Mouse (Mus musculus) cerebellum, adult 8-10 months (tissue): ENCODE results near the gene Coro7.
"Not testable (repeated sequence)": the region's sequence is repeated elsewhere in the genome, so short reads cannot be mapped to it uniquely, and the experiment has no call there.

Experiments
- DNase-seq: peaks from one replicate; pipeline ENCODE4 v3.0.0; 2022

Coro7 gene

DNA sequence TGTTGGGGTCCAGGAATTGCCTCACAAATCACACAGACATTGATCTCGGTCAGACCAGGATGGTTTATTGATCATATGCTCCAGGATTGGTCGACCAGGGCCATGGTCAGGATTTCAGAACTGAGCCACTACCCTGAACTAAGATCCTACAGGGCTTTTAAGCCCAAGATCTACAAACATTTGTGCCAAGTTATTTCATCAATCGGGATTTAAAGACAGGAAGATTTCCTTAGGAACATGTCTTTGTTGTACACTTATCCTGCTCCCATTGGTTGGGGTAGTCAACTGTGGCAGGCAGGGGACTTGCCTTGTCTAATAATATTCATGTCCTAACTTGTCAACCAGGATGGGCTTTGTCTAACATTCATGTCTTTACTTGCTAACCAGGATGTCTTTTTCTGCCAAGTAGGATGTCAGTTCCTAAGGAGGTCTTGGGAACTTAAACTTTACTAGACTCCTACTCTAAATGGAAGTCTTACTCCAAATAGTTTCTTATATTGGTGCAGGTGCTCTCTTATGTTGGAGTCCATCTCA is 1.4 kb upstream of the Coro7 start:
- DNase-seq: not testable (repeated sequence)

- no peak for DNase-seq
These were observed 1.5 kb downstream of the Coro7 start for GRCm38 (mm10) chr16:4678080-4678479.

DNA sequence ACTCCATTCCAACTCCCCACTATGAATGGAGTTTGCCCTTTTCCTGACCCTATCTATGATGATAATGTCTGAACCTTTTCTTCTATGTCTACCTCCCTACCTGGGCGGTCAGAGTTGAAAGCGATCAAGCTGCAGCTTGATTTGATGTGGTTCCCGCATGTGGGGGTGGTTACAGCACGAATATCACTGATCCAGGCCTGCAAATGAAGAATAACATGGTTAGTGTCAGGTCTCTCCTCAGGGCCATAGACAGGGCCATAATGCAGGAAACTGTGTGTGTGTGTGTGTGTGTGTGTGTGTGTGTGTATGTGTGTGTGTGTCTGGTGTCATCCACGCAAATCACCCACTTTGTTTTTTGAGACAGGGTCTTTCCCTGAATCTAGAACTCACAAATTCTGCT is 2.7 kb downstream of the Coro7 start:
- DNase-seq: no peak

GRCm38 (mm10) chr16:4674091-4674490 is 5.5 kb downstream of the Coro7 start:
- DNase-seq: no peak

GRCm38 (mm10) chr16:4670317-4670716 is 9.3 kb downstream of the Coro7 start:
- no peak for DNase-seq

DNA sequence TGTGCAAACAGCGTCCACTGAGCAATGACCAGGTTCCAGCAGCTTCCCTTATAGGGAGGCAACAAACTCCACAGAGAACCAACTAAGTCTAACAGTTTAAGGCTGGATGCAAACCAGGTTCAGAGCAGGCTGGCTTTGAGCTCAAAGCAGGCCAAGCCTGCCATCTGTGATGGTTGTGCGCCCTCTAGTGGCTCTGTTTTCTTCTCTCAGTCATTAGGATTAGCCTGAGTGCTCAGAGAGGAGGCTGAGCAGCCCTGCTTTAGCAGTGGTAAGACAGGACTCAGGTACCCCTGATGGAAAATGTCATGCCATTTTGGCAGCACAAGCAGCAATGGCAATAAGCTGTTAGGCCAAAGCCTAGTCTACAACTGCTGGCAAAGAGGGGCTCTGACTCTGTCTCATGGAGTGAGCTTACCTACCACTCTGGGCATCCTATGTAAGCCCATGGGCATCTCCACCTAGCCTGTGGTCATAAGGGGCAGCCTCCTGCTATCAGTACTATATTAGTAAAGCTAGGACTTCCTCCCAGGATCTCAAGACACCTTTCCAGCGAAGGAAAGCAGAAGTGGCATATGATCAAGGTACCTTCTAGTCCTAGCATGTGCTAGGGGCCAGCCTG is 12.3 kb downstream of the Coro7 start:
- DNase-seq: peak; percentile 90

DNA sequence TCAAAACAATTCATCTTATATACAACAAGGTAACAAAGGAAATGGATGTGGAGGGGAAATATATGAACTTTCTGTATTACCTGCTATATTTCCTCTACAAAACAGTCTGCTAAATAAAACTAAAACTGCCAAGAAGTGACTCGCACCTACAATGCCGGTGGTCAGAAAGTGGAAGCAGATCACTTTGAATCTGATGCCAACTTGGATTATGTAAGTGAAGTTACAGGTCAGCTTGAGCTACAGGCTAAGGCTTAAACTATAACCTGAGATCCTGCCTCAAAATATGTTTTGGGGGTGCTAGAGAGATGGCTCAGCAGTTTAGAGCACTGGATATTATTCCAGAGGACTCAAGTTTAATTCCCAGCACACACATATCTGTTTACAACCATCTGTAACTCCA is 13.9 kb downstream of the Coro7 start:
- DNase-seq: no peak

DNA sequence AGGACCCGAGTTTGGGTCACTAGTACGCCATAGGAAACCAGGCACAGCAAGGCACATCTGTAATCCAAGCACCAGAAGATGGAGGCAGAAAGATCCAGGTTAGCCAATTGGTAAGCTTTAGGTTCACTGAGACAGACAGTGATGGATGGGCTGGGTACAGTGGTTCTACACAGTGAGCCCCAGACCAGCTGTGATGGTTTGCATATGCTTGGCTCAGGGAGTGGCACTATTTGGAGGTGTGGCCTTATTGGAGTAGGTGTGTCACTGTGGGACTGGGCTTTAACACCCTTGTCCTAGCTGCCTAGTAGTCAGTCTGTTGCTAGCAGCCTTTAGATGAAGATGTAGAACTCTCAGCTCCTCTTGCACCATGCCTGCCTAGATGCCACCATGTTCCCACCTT is 15.8 kb downstream of the Coro7 start:
- no peak for DNase-seq

DNA sequence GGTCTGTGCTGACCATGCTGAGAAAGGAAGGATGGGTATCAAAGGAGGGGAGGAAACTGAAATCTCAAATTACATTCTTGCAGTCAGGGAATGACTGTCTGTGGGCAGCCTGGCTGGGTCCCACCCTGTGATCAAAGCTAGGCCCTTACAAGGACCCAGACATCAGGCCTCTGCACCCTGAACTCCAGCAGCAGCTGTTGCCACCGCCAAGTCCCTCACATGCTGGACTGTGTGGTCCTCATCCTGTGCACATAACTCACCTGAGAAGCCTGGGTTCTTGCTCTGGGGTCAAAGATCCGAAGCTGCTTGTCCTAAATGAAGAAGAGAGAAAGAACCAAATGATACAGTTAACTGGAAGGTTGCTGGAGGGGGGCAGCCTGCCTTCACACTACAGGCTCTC is 18.0 kb downstream of the Coro7 start:
- no peak for DNase-seq

GRCm38 (mm10) chr16:4659326-4659725 is 20.3 kb downstream of the Coro7 start:
- DNase-seq: no peak

DNA sequence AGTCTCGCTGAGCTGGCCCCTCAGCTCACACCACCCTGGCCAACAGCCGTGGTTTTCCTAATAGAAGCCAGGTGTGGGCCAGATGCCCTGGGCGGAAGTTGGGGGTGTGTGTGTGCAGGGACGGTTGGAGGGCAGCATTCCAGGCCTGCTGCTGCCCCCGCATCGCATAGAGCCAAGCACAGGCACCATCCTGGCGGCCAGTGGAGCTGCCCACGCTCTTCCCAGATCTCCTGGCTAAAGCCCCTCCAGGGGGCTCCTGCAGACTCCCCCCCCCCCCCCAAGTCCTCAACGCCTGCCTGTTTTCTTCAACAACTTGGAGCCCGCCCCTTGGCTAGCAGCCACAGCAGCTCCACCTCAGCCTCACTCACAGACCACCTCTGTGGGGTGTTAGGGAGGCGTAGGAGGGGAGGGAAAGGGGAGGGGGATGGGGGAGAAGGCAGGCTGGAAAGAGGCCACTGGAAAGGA is 20.8 kb downstream of the Coro7 start:
- DNase-seq: no peak

DNA sequence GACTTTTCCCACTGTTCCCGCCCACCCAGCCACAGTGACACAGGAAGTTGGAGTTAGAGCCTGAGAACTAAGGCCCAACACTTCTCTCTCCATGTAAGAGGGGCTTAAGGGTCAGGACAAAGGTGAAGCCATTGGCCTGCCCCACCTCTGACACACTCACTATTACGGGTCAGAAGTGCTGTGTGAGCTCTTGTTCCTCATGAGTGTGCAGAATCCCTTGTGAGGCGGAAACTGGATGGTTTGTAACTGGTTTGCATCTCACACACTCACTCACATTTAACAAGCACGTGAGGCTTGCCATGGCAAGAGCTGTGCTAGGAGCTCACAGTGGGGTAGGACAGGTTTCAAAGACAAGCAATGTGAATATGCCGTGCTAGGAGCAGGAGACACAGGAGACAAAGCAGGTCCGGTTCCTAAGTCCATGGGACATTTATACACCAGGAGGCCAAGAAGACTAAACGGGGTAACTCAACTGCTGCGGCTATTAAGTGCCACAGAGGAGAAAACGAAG is 23.0 kb downstream of the Coro7 start:
- DNase-seq: no peak

GRCm38 (mm10) chr16:4655764-4656570 is 23.6 kb downstream of the Coro7 start:
- DNase-seq: no peak

DNA sequence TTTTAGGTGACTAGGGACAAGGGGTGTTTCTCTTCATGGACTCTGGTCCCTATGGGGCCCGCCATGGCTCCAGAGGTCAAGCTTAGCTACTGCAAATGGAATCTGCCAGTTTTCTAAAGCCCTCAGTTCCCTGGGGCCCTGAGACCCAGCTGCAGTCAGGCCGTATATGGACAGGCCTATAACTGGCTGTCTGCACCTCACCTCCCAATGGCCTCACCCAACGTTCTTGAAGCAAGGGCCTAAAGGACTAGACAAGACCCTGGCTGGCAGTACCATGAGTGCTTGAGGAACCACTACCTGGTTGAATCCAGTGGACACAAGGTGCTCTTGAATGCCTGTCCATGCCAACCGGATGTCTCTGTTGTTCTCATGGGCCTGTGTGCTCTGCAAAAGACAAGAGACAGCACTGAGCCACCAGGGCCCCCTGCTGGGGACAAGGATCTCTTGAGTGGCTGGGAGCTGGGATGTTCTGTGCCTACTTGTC is 24.3 kb downstream of the Coro7 start:
- no peak for DNase-seq

DNA sequence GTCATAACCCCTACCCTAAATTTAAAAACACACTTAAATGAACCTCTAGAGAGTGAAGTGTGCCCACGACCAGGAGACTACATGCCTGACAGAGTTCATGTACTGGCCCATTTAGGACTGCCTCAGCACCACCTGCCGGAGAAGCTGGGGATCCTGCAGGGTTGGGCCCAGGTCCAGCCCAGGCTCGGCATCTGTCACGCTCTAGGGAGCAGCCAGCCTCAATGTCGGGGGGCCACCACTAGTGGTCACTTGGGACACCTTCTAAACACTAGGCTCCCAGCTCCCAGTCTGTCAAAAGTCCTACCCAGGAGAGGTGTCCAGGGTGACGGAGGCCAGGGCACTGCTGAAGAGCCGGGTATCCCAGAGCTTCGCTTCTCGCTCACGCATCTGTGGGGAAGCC is 24.9 kb downstream of the Coro7 start:
- DNase-seq: peak; percentile 44

DNA sequence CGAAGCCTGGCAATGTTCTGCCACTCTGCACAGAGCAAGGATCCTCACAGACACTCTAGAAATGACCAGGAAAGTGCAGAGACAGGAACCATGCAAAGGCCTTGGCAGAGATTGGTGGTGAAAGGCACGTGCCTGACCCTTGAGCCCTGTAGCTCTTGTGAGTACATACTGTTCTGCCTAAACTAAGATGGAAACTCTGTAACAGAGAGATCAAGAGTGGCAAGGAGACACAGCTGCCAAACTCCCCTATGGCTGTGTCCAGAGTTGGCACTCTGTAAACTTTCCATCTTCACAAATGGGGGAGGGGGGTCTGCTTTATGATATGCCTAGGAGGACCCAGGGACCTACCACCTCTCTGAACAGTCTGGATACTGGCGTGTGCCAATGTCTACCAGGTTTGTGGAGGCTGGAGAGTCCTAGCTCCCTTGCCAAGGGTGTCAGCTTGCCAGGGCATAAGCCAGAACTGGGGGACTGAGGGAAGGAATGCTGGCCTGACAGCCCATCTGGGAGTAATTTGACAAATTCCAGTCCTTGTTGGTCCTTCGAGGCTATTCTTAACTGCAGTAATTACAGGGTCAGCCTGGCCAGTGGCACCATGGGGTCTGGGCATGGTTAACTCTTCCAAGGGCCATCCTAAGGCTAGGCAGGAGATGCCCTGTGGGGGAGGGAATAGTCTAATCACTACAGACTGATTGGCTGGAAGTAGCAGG is 26.7 kb downstream of the Coro7 start:
- DNase-seq: peak; percentile 67

DNA sequence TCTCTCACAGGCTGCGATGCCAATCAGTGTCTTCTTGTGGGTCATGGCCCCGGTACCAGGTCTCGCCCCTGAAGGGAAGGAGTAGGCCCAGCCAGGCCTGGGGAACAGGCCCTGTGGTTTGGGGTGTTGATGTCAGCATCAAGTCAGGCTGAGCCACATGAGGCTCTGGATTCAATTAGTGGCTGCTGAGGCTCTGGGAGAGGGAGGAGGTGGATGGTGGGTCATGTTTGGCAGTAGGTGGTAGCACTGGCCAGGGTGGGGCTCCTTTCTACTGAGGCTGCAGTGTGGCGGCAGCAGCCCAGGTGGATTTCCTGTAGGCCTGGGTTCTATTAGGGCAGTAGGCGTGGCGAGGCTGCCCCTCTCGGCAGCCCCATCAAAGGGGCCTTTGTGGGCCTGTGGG is 28.0 kb downstream of the Coro7 start:
- no peak for DNase-seq

GRCm38 (mm10) chr16:4651081-4651480 is 28.5 kb downstream of the Coro7 start:
- no peak for DNase-seq

DNA sequence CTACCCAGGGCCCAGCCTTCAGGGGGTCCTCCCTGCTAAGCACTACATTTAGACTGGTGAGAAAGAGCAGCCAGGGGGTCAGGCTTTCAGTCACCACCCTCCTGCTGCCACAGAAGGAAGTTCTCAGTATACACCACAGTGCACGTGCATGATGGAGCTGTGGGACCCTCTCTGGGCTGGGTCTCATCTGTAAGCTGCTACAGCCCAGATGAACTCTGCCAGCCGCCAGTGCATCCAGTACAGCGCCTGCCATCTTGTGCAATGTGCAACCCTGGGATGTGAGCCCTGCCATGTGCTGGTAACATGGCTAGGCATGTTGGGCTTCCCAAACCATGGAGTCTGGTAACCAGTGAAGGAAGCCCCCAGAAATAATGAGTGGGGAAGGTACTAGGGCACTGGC is 29.4 kb downstream of the Coro7 start:
- no peak for DNase-seq

DNA sequence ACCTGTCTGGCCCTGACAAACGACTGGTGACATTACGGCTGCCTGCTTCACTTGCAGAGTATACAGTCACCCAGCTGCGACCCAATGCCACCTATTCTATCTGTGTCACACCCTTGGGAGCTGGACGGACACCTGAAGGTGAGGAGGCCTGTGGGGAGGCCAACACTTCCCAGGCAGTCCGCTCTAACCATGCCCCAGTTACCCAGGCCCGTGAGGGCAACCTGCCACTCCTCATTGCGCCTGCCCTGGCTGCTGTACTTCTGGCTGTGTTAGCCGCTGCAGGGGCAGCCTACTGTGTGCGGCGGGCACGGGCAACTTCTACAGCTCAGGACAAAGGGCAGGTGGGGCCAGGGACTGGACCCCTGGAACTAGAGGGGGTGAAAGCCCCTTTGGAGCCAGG is 29.9 kb downstream of the Coro7 start:
- DNase-seq: no peak

DNA sequence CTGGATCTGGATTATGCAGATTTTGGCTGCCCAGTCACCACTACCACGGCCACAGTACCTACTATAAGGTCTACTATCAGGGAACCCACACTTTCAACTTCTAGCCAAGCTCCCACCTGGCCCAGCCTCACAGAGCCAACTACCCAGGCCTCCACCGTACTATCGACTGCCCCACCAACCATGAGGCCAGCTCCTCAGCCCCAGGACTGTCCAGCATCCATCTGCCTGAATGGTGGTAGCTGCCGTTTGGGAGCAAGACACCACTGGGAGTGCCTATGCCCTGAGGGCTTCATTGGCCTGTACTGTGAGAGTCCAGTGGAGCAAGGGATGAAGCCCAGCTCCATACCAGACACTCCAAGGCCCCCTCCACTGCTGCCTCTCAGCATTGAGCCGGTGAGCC is 30.4 kb downstream of the Coro7 start:
- DNase-seq: no peak

DNA sequence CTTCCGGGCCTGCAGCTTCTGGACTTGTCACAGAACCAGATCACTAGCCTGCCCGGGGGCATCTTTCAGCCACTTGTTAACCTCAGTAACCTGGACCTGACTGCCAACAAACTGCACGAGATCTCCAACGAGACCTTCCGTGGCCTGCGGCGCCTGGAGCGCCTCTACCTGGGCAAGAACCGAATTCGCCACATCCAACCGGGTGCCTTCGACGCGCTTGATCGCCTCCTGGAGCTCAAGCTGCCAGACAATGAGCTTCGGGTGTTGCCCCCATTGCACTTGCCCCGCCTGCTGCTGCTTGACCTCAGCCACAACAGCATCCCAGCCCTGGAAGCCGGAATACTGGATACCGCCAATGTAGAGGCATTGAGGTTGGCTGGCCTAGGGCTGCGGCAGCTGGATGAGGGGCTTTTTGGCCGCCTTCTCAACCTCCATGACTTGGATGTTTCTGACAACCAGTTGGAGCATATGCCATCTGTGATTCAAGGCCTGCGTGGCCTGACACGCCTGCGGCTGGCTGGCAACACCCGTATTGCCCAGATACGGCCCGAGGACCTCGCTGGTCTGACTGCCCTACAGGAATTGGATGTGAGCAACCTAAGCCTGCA is 31.1 kb downstream of the Coro7 start:
- DNase-seq: no peak

- no peak for DNase-seq
These were observed 31.9 kb downstream of the Coro7 start for GRCm38 (mm10) chr16:4647651-4648141.
